Mouse (Mus musculus) lung, embryonic 16.5 days (tissue): ENCODE measurements around the gene Tenm3. TPM values are rescaled to one million over a fixed set of nuclear protein-coding genes. Genes with fewer than 3 reads are reported as not detected.

Source experiments
- ATAC-seq: fragments of 200-750 bp; cut with Nextera tagmentation; 2 replicates; pipeline ENCODE4 v1.8.0; 2017; ENCODE audit warnings: low read depth, mild to moderate bottlenecking, moderate library complexity
- H3K27ac ChIP-seq: fragments of 300-500 bp; sonication (generic); 2 replicates; pipeline ENCODE4 v1.5.1; 2014; ENCODE audit warnings: mild to moderate bottlenecking, control low read depth, low read length
- H3K27me3 ChIP-seq: fragments of 300-500 bp; sonication (generic); 2 replicates; pipeline ENCODE4 v1.6.1; 2014; ENCODE audit warnings: low read depth, low read length, mixed read lengths; ENCODE audit not compliant: control insufficient read depth, insufficient read depth
- H3K36me3 ChIP-seq: fragments of 300-500 bp; sonication (generic); 2 replicates; pipeline ENCODE4 v1.6.1; 2014; ENCODE audit warnings: low read length; ENCODE audit not compliant: control insufficient read depth, insufficient read depth
- H3K4me1 ChIP-seq: fragments of 300-500 bp; sonication (generic); replicated peaks from 2 replicates; pipeline ENCODE4 v1.6.1; 2014; ENCODE audit warnings: low read length, mixed read lengths; ENCODE audit not compliant: control insufficient read depth, insufficient read depth
- H3K4me2 ChIP-seq: fragments of 300-500 bp; sonication (generic); 2 replicates; pipeline ENCODE4 v1.6.1; 2014; ENCODE audit warnings: low read depth, low read length, control low read depth
- H3K4me3 ChIP-seq: fragments of 300-500 bp; sonication (generic); 2 replicates; pipeline ENCODE4 v1.5.1; 2014; ENCODE audit warnings: mild to moderate bottlenecking, low read length, control low read depth
- H3K9ac ChIP-seq: fragments of 300-500 bp; sonication (generic); 2 replicates; pipeline ENCODE4 v1.6.1; 2014; ENCODE audit warnings: low read length, control low read depth
- H3K9me3 ChIP-seq: fragments of 300-500 bp; sonication (generic); 2 replicates; pipeline ENCODE4 v1.6.1; 2016; ENCODE audit warnings: low read length; ENCODE audit not compliant: control insufficient read depth
- WGBS: fragments of 180-500 bp; shearing (Covaris S2); extraction: QIAGEN DNeasy Blood & Tissue Kit; methylation state at CpG from one replicate; pipeline ENCODE4 v1.1.7; 2014; 5-methylcytosine and 5-hydroxymethylcytosine counted together
- polyA plus RNA-seq: library from polyadenylated mRNA; unstranded; fragments of >200 nt; fragmentation: Nextera tagmentation; extraction: Ambion mirVana; gene quantifications from 2 replicates; pipeline ENCODE4 v1.2.1, GENCODE M21; 2015

Tenm3 gene
- polyA plus RNA-seq, 1 experiment from 2014 or later, result 4.1 TPM

GRCm38 (mm10) chr8:48311706-48312105 is 532.0 kb downstream of the Tenm3 start:
- Histone ChIP-seq H3K4me2 (no peak overlapping the region), H3K4me3 (no peak overlapping the region), H3K27ac (no peak overlapping the region), H3K9me3 (no peaks in the 10 kb centered on the region), H3K4me1 (peaks cover 4% of the 10 kb centered on the region; the same call in 1 of the 2 replicates), H3K9ac (no peak overlapping the region), H3K27me3 (no peaks in the 10 kb centered on the region), H3K36me3 (no peaks in the 10 kb centered on the region)
- 56% methylated on average over 3 of the region's 3 CpGs for WGBS
- ATAC-seq, result no peak

- no peak overlapping the region for H3K4me2 ChIP-seq
- no peak overlapping the region for H3K27ac ChIP-seq
Observed at GRCm38 (mm10) chr8:48310240-48310849, 533.4 kb downstream of the Tenm3 start.

GRCm38 (mm10) chr8:48309191-48309987 is 534.4 kb downstream of the Tenm3 start:
- WGBS, result 38% methylated on average over 16 of the region's 16 CpGs
- Histone ChIP-seq H3K4me1 (peaks cover 4% of the 10 kb centered on the region; the same call in 1 of the 2 replicates), H3K9ac (no peak overlapping the region), H3K27ac (peak overlapping the region; percentile 55), H3K4me2 (no peak overlapping the region), H3K4me3 (no peak overlapping the region), H3K27me3 (no peaks in the 10 kb centered on the region), H3K36me3 (no peaks in the 10 kb centered on the region), H3K9me3 (no peaks in the 10 kb centered on the region)
- ATAC-seq, result peak; percentile 70

More at GRCm38 (mm10) chr8:48310240-48310849, 533.4 kb downstream of the Tenm3 start:
- Histone ChIP-seq H3K36me3 (no peaks in the 10 kb centered on the region), H3K9ac (no peak overlapping the region), H3K27me3 (no peaks in the 10 kb centered on the region), H3K9me3 (no peaks in the 10 kb centered on the region), H3K4me1 (peaks cover 4% of the 10 kb centered on the region; the same call in 1 of the 2 replicates), H3K4me3 (no peak overlapping the region)
- WGBS, result 58% methylated on average over 10 of the region's 10 CpGs
- ATAC-seq, result no peak

- H3K9ac ChIP-seq, result no peak overlapping the region
- H3K4me3 ChIP-seq, result no peak overlapping the region
- no peak for ATAC-seq
- H3K4me2 ChIP-seq, result no peak overlapping the region
- H3K27ac ChIP-seq, result no peak overlapping the region
- peaks cover under 1% of the 10 kb centered on the region; the same call in 1 of the 2 replicates for H3K4me1 ChIP-seq
- H3K27me3 ChIP-seq, result no peaks in the 10 kb centered on the region
- 53% methylated on average over 7 of the region's 7 CpGs for WGBS
- no peaks in the 10 kb centered on the region for H3K9me3 ChIP-seq
- no peaks in the 10 kb centered on the region for H3K36me3 ChIP-seq
Observed at GRCm38 (mm10) chr8:48304224-48304623, 539.5 kb downstream of the Tenm3 start.

GRCm38 (mm10) chr8:48300613-48301037 is 543.1 kb downstream of the Tenm3 start:
- no peaks in the 10 kb centered on the region for H3K36me3 ChIP-seq
- H3K27ac ChIP-seq, result no peak overlapping the region
- H3K4me2 ChIP-seq, result 0 out of 2 replicates have a peak overlapping the region, but pooled peaks have one; percentile 22
- H3K9ac ChIP-seq, result no peak overlapping the region
- H3K4me3 ChIP-seq, result peak overlapping the region; percentile 5; the same call in 1 of the 2 replicates
- ATAC-seq, result no peak
- no peaks in the 10 kb centered on the region for H3K4me1 ChIP-seq
- WGBS, result 61% methylated on average over 12 of the region's 12 CpGs
- no peaks in the 10 kb centered on the region for H3K9me3 ChIP-seq
- H3K27me3 ChIP-seq, result no peaks in the 10 kb centered on the region

GRCm38 (mm10) chr8:48300061-48300460 is 543.7 kb downstream of the Tenm3 start:
- 63% methylated on average over 8 of the region's 8 CpGs for WGBS
- no peaks in the 10 kb centered on the region for H3K27me3 ChIP-seq
- no peak overlapping the region for H3K27ac ChIP-seq
- no peak overlapping the region for H3K9ac ChIP-seq
- no peaks in the 10 kb centered on the region for H3K4me1 ChIP-seq
- no peaks in the 10 kb centered on the region for H3K9me3 ChIP-seq
- no peak overlapping the region for H3K4me2 ChIP-seq
- H3K4me3 ChIP-seq, result no peak overlapping the region
- ATAC-seq, result no peak
- H3K36me3 ChIP-seq, result no peaks in the 10 kb centered on the region

GRCm38 (mm10) chr8:48299341-48299740 is 544.4 kb downstream of the Tenm3 start:
- ATAC-seq, result no peak
- H3K27ac ChIP-seq, result no peak overlapping the region
- H3K27me3 ChIP-seq, result no peaks in the 10 kb centered on the region
- 79% methylated on average over 12 of the region's 12 CpGs for WGBS
- no peak overlapping the region for H3K4me2 ChIP-seq
- H3K36me3 ChIP-seq, result no peaks in the 10 kb centered on the region
- H3K9me3 ChIP-seq, result no peaks in the 10 kb centered on the region
- H3K4me3 ChIP-seq, result no peak overlapping the region
- H3K9ac ChIP-seq, result no peak overlapping the region
- H3K4me1 ChIP-seq, result no peaks in the 10 kb centered on the region

- ATAC-seq, result no peak
- H3K4me1 ChIP-seq, result no peaks in the 10 kb centered on the region
- WGBS, result 94% methylated on average over 7 of the region's 7 CpGs
Observed at GRCm38 (mm10) chr8:48296371-48296770, 547.4 kb downstream of the Tenm3 start.

GRCm38 (mm10) chr8:48295558-48295957 is 548.2 kb downstream of the Tenm3 start:
- H3K36me3 ChIP-seq, result no peaks in the 10 kb centered on the region
- H3K27ac ChIP-seq, result no peak overlapping the region
- WGBS, result 64% methylated on average over 6 of the region's 6 CpGs
- ATAC-seq, result no peak
- no peaks in the 10 kb centered on the region for H3K9me3 ChIP-seq
- H3K27me3 ChIP-seq, result no peaks in the 10 kb centered on the region
- H3K4me2 ChIP-seq, result no peak overlapping the region
- H3K4me1 ChIP-seq, result no peaks in the 10 kb centered on the region
- H3K4me3 ChIP-seq, result no peak overlapping the region
- no peak overlapping the region for H3K9ac ChIP-seq

More at GRCm38 (mm10) chr8:48296371-48296770, 547.4 kb downstream of the Tenm3 start:
- Histone ChIP-seq H3K36me3 (no peaks in the 10 kb centered on the region), H3K27me3 (no peaks in the 10 kb centered on the region), H3K9ac (no peak overlapping the region), H3K4me3 (no peak overlapping the region), H3K9me3 (no peaks in the 10 kb centered on the region), H3K4me2 (no peak overlapping the region), H3K27ac (no peak overlapping the region)
